Mouse (Mus musculus) cortical plate, adult 2 months (tissue): ENCODE measurements at regions not wholly inside any gene's neighbourhood (a gene's known extent, or its start where the extent isn't known, plus 50 kb on each side); places are given as distances from the start of the nearest gene placed in this dataset.

Experiments used
- H3K27ac ChIP-seq: fragments of 200-500 bp; 2 replicates; pipeline ENCODE4 v1.5.1; 2012; ENCODE audit warnings: low read length, control low read depth, inconsistent platforms; ENCODE audit not compliant: insufficient read depth
- H3K4me1 ChIP-seq: fragments of 200-500 bp; 2 replicates; pipeline ENCODE4 v1.6.1; 2011; ENCODE audit warnings: low read length; ENCODE audit not compliant: control insufficient read depth, insufficient read depth
- H3K4me3 ChIP-seq: fragments of 200-500 bp; 2 replicates; pipeline ENCODE4 v1.5.1; 2011; ENCODE audit warnings: mild to moderate bottlenecking, low read length, control low read depth; ENCODE audit not compliant: insufficient read depth
- CTCF ChIP-seq: fragments of 200-500 bp; IDR thresholded peaks from 2 replicates; pipeline ENCODE4 v1.5.1; 2011; ENCODE audit warnings: mild to moderate bottlenecking, control low read depth, low read length; ENCODE audit not compliant: insufficient read depth; ENCODE audit errors: extremely low read depth
- POLR2A ChIP-seq: fragments of 200-500 bp; IDR thresholded peaks from 2 replicates; pipeline ENCODE4 v1.6.1; 2011; ENCODE audit warnings: mild to moderate bottlenecking, low read length, control low read depth; ENCODE audit not compliant: insufficient read depth; ENCODE audit errors: extremely low read depth

DNA sequence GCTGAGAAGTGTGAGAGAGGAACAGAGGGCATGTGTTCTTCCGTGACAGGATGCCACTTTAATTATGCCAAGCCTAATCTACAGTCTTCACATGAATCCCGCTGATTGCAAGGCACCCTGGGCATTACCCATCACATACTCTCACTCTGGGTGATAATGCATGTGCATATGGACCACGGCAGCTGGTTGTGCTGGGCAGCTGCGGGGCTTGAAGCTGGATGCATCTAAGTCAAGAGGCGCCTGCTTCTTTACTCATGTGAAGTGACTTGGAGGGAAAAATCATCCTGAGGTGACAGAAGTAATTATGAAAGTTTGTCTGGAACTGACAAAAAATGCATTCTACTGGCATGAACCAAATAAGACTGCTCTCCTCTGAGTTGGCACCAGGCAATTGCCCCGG is 311.2 kb downstream of the Icos start:
- Histone ChIP-seq H3K27ac (no peak overlapping the region), H3K4me1 (no peaks in the 10 kb centered on the region), H3K4me3 (no peak overlapping the region)
- TF ChIP-seq CTCF, result no peak
- TF ChIP-seq POLR2A, result no peak

DNA sequence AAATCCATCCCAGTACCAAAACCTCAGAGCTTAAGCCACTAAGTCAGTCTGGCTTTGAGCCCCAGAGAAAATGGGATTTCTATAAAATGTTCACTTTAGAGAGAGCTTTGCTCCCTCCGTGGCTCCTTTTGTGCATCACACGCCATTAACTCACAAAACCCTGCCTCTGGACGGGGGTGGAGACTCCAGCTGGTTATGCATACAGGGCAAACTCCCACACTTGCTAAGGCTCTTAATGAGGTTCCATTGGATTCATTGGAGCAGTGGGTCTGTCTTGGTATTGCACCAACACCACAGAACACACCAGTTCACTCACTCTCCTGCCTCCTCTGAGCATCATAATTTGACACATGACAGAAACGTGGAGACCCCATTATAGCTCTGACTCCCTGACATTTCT is 311.8 kb downstream of the Icos start:
- H3K27ac ChIP-seq, result no peak overlapping the region
- H3K4me3 ChIP-seq, result no peak overlapping the region
- H3K4me1 ChIP-seq, result no peaks in the 10 kb centered on the region
- TF ChIP-seq CTCF (no peak), POLR2A (no peak)

GRCm38 (mm10) chr1:61293106-61293505 is 315.4 kb downstream of the Icos start:
- no peak for TF ChIP-seq POLR2A
- TF ChIP-seq CTCF, result no peak
- H3K27ac ChIP-seq, result no peak overlapping the region
- no peak overlapping the region for H3K4me3 ChIP-seq
- H3K4me1 ChIP-seq, result no peaks in the 10 kb centered on the region

DNA sequence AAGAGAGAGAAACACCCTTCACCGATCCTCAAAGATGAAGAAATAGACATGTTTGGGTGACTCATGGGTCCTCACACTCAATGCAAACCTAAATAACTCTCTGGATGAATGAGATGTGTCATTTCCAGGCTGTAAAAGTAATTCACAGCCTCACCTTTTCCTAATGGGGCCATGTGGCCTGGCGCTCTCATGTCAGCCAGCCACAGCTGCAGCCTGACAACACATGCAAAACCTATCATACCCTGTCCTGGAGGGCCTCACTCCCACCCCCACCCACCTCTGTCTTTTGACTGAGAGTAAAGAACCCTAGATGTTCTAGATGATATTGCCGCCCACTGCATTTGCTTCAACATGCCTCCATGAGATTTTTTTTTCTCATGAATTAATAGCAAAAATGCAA is 317.5 kb downstream of the Icos start:
- TF ChIP-seq POLR2A, result no peak
- no peak for TF ChIP-seq CTCF
- H3K4me3 ChIP-seq, result no peak overlapping the region
- H3K27ac ChIP-seq, result no peak overlapping the region
- no peaks in the 10 kb centered on the region for H3K4me1 ChIP-seq

GRCm38 (mm10) chr1:61296831-61297230 is 319.1 kb downstream of the Icos start:
- no peak overlapping the region for H3K27ac ChIP-seq
- H3K4me3 ChIP-seq, result no peak overlapping the region
- no peaks in the 10 kb centered on the region; the same call in 1 of the 2 replicates for H3K4me1 ChIP-seq
- no peak for TF ChIP-seq CTCF
- no peak for TF ChIP-seq POLR2A

GRCm38 (mm10) chr1:61297361-61297760 is 319.6 kb downstream of the Icos start:
- Histone ChIP-seq H3K4me1 (no peaks in the 10 kb centered on the region; the same call in 1 of the 2 replicates), H3K27ac (no peak overlapping the region), H3K4me3 (no peak overlapping the region)
- TF ChIP-seq POLR2A, result no peak
- TF ChIP-seq CTCF, result no peak

DNA sequence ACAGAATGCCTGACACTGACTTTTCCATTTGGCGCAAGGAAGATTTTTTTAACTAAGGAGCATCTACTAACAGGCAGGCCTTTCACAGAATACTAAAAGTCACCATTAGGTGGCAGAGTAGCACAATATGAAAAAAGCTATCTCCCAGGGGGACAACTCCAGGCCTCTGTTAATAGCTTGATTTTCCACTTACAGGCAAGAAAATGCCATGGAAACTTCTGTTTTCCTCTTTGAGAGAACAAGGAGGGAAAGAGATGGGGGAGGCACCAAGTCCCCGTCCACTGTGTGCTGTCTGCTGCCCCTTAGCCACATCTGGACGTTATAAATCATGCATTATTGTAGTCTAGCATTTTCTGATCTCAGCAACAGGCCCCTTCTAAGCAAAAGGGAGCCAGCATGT is 320.3 kb downstream of the Icos start:
- no peak overlapping the region for H3K27ac ChIP-seq

GRCm38 (mm10) chr1:61298779-61299178 is 321.1 kb downstream of the Icos start:
- Histone ChIP-seq H3K4me3 (no peak overlapping the region), H3K4me1 (peaks cover under 1% of the 10 kb centered on the region; the same call in 1 of the 2 replicates), H3K27ac (no peak overlapping the region)
- TF ChIP-seq POLR2A (no peak), CTCF (no peak)

More for the DNA sequence above, 320.3 kb downstream of the Icos start:
- H3K4me3 ChIP-seq, result no peak overlapping the region
- TF ChIP-seq CTCF (peak; percentile 34; the same call in 1 of the 2 replicates), POLR2A (no peak)
- H3K4me1 ChIP-seq, result no peaks in the 10 kb centered on the region; the same call in 1 of the 2 replicates

DNA sequence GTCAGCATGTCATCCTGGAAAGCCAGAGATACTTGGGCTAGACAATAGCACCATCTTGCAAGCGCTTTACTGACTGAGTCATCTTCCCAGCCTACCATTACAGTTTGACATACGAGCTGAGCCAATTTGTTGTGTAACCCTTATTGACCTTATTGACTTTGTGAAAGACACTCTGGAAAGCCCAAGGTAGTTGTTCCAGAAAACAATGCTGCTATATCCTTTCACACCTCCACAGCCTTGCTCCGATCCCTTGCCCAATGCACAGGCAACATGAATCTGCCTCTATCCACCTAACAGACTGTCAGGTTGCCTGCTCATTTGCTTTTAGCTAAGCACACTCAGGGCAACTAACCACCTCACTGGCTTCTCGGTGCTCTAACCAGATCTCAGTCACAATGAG is 322.8 kb downstream of the Icos start:
- Histone ChIP-seq H3K27ac (no peak overlapping the region), H3K4me1 (peaks cover 2% of the 10 kb centered on the region; the same call in 1 of the 2 replicates), H3K4me3 (no peak overlapping the region)
- TF ChIP-seq CTCF, result no peak
- no peak for TF ChIP-seq POLR2A

DNA sequence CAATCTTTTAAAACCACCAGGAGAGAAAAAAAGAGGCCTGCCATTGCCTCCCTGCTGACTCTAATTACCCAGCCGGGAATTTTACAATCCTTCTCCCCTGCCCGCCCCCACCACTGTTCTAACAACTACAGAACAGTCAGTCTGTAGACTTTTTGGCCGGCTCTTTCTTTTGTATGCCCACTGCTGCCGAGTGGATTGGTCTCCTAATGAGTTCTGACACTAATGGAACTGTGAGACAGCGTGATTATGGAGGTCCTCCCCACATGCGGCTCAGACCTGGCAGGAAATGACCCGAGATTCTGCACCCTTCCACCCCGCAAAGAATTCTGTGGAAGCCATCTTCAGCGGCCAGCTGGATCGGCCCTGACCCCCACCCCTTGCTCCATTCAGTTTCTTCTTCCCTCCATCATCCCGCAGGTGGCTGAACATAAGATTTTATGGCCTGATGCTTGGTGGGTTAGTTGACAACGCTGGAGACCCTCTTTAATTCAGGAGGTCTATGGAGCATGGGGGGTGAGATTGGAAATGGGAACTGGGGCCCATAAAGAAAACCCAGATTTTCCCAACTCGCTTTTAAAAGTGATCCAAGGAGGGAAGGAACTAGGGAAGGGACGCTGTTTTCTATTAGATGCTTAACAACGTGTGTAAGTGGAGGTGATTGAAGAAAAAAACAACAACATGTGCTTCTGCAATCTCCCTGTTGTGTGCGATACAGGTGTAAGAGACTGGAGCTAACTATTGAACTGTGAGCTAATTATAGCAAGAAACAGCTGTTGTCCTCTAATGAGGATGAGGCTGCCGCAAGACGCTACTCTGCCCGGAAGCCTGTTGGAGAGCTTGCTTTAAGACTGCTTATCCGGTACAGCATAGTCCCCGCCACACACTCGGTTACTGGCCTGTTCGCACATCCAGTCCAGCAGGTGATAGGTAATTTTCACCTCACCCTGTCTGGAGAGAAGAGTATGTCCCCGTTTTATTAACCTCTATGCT is 323.6 kb downstream of the Icos start:
- no peak overlapping the region for H3K4me3 ChIP-seq
- no peak overlapping the region for H3K27ac ChIP-seq
- TF ChIP-seq POLR2A, result no peak
- no peak for TF ChIP-seq CTCF
- peaks cover 2% of the 10 kb centered on the region; the same call in 1 of the 2 replicates for H3K4me1 ChIP-seq
